Mouse (Mus musculus) thymus, adult 2 months (tissue): Measurements from ENCODE around the gene Hinfp.

Experiments
- CTCF ChIP-seq: fragments of 200-500 bp; IDR thresholded peaks from 2 replicates; pipeline ENCODE4 v1.5.1; 2012; ENCODE audit warnings: mild to moderate bottlenecking, control low read depth, low read length, moderate library complexity, borderline replicate concordance; ENCODE audit not compliant: control insufficient read depth, poor library complexity, insufficient read depth; ENCODE audit errors: extremely low read depth
- POLR2A ChIP-seq: fragments of 200-500 bp; IDR thresholded peaks from 2 replicates; pipeline ENCODE4 v1.6.1; 2012; ENCODE audit warnings: mild to moderate bottlenecking, low read length, control low read depth, moderate library complexity; ENCODE audit not compliant: control insufficient read depth, poor library complexity, insufficient read depth; ENCODE audit errors: extremely low read depth

DNA sequence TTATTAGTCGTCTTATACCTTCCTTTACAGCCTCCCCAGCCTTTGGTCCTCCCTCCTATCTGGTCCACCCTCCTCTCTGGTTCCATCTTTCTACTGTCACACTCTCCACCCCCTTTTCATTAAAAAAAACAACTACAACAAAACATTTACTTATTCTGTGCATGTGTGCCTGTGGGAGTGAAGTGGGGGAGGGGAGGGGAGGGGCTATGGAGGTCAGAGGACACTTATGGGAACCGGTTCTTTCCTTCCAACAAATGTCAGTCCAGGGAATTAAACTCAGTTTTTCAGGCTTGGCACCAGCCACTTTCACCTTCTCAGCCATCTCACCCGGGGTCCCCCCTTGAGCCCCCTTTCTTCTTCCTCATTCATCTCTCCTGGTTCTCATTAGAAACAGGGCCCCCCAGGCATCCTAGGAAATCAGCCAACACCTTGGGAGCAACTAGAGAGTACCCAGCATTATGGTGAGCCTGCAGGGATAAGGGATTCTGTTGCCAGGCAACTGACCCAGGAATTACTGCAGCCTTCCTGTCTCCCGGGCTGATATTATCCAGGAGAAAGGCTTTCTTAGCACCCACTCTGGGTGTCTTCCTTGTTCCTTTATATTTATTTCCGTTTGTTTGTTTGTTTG, 50.8 kb downstream of the Hinfp start:
- no peak for TF ChIP-seq CTCF
- no peak for TF ChIP-seq POLR2A
